Mouse (Mus musculus) CH12.LX (cell line): Measurements from ENCODE around the gene Clec11a. TPM values are rescaled to one million over a fixed set of nuclear protein-coding genes. Genes with fewer than 3 reads are reported as not detected.

ENCODE experiments used
- DNase-seq: peaks from one replicate; pipeline ENCODE4 v3.0.0-alpha.2; 2013; ENCODE audit errors: extremely low read depth
- H3K27ac ChIP-seq: 2 replicates; pipeline ENCODE4 v1.5.1; 2012; ENCODE audit warnings: low read depth, mild to moderate bottlenecking, control low read depth, moderate library complexity; ENCODE audit not compliant: insufficient read depth
- H3K27me3 ChIP-seq: replicated peaks from 2 replicates; pipeline ENCODE3; 2012; ENCODE audit warnings: inconsistent platforms
- H3K36me3 ChIP-seq, 2 experiments: replicated peaks in 1 of 2; 2 replicates each; pipeline versions ENCODE3 to v1.6.1; 2012; ENCODE audit warnings: inconsistent platforms in 1 of 2, low read length in 1 of 2, mild to moderate bottlenecking in 1 of 2, mixed read lengths in 1 of 2, moderate library complexity in 1 of 2; ENCODE audit not compliant: control insufficient read depth in 1 of 2, insufficient read depth in 1 of 2
- H3K4me1 ChIP-seq, 2 experiments: 2 replicates each; pipeline ENCODE4 v1.6.1; 2012; ENCODE audit warnings: inconsistent platforms in 1 of 2, moderate library complexity in 1 of 2; ENCODE audit not compliant: insufficient read depth in 2 of 2, control insufficient read depth in 1 of 2
- H3K4me2 ChIP-seq: 2 replicates; pipeline ENCODE4 v1.6.1; 2012; ENCODE audit warnings: low read depth, mild to moderate bottlenecking, control low read depth; ENCODE audit not compliant: poor library complexity, insufficient read depth, severe bottlenecking
- H3K4me3 ChIP-seq, 3 experiments: fragments of 150-350 bp in 1 of 3; sonication (generic) in 1 of 3; replicated peaks in 1 of 3; 2 replicates each; pipeline versions ENCODE3 to v1.5.1; 2011 to 2012; ENCODE audit warnings: low read depth in 2 of 3, low read length in 2 of 3, mild to moderate bottlenecking in 2 of 3, moderate library complexity in 2 of 3, control low read depth in 1 of 3, improper control_type of control experiment in 1 of 3, inconsistent platforms in 1 of 3, mixed read lengths in 1 of 3; ENCODE audit not compliant: poor library complexity in 1 of 3
- H3K79me2 ChIP-seq: replicated peaks from 2 replicates; pipeline ENCODE4 v1.6.1; 2012; ENCODE audit warnings: mild to moderate bottlenecking, moderate library complexity; ENCODE audit not compliant: control insufficient read depth, poor library complexity, insufficient read depth, severe bottlenecking; ENCODE audit errors: extremely low read depth
- H3K9ac ChIP-seq: 2 replicates; pipeline ENCODE4 v1.6.1; 2012; ENCODE audit warnings: low read depth, mild to moderate bottlenecking, control low read depth, moderate library complexity; ENCODE audit not compliant: insufficient read depth
- H3K9me3 ChIP-seq: replicated peaks from 2 replicates; pipeline ENCODE3; 2012; ENCODE audit warnings: low read length, inconsistent platforms, mixed read lengths
- BHLHE40 ChIP-seq: IDR thresholded peaks from 2 replicates; pipeline ENCODE4 v1.6.1; 2011; ENCODE audit warnings: mild to moderate bottlenecking, low read depth, low read length, improper control_type of control experiment
- CHD1 ChIP-seq: IDR thresholded peaks from 2 replicates; pipeline ENCODE4 v1.6.1; 2012; ENCODE audit warnings: low read depth, low read length, improper control_type of control experiment, inconsistent platforms
- CTCF ChIP-seq, 2 experiments: IDR thresholded peaks in 1 of 2; conservative IDR thresholded peaks in 1 of 2; 2 replicates each; pipeline ENCODE4 v1.5.1; 2011 to 2012; ENCODE audit warnings: low read depth in 2 of 2, low read length in 2 of 2, improper control_type of control experiment in 1 of 2, inconsistent platforms in 1 of 2, mild to moderate bottlenecking in 1 of 2, moderate library complexity in 1 of 2
- EP300 ChIP-seq: IDR thresholded peaks from 2 replicates; pipeline ENCODE4 v1.6.1; 2011; ENCODE audit warnings: low read length, improper control_type of control experiment
- ETS1 ChIP-seq: conservative IDR thresholded peaks from 2 replicates; pipeline ENCODE4 v1.6.1; 2012; ENCODE audit warnings: low read depth, mild to moderate bottlenecking, inconsistent platforms, low read length, improper control_type of control experiment, moderate library complexity
- GABPA ChIP-seq: IDR thresholded peaks from 2 replicates; pipeline ENCODE4 v1.6.1; 2012; ENCODE audit warnings: low read depth, low read length, improper control_type of control experiment, inconsistent platforms; ENCODE audit not compliant: insufficient replicate concordance
- HCFC1 ChIP-seq: IDR thresholded peaks from 2 replicates; pipeline ENCODE4 v1.6.1; 2012; ENCODE audit warnings: low read depth, mild to moderate bottlenecking, inconsistent platforms, low read length, improper control_type of control experiment
- MAZ ChIP-seq: IDR thresholded peaks from 2 replicates; pipeline ENCODE4 v1.6.1; 2012; ENCODE audit warnings: low read depth, mild to moderate bottlenecking, inconsistent platforms, low read length, improper control_type of control experiment, moderate library complexity
- MEF2A ChIP-seq: IDR thresholded peaks from 2 replicates; pipeline ENCODE4 v1.6.1; 2014; ENCODE audit warnings: low read depth, mild to moderate bottlenecking, inconsistent platforms, low read length, improper control_type of control experiment, borderline replicate concordance
- MYC ChIP-seq: IDR thresholded peaks from 2 replicates; pipeline ENCODE4 v1.6.1; 2011; ENCODE audit warnings: low read depth, mild to moderate bottlenecking, improper control_type of control experiment, low read length
- POLR2A ChIP-seq: IDR thresholded peaks from 2 replicates; pipeline ENCODE4 v1.6.1; 2011; ENCODE audit warnings: low read depth, mild to moderate bottlenecking, improper control_type of control experiment, low read length
- RCOR1 ChIP-seq: conservative IDR thresholded peaks from 2 replicates; pipeline ENCODE4 v1.6.1; 2012; ENCODE audit warnings: low read depth, mild to moderate bottlenecking, inconsistent platforms, low read length, improper control_type of control experiment
- SIN3A ChIP-seq: IDR thresholded peaks from 2 replicates; pipeline ENCODE4 v1.6.1; 2012; ENCODE audit warnings: low read length, improper control_type of control experiment, inconsistent platforms
- SMC3 ChIP-seq: IDR thresholded peaks from 2 replicates; pipeline ENCODE4 v1.6.1; 2011; ENCODE audit warnings: low read depth, low read length, improper control_type of control experiment
- TBP ChIP-seq: conservative IDR thresholded peaks from 2 replicates; pipeline ENCODE4 v1.6.1; 2011; ENCODE audit warnings: low read depth, low read length, improper control_type of control experiment
- UBTF ChIP-seq: IDR thresholded peaks from 2 replicates; pipeline ENCODE4 v1.6.1; 2012; ENCODE audit warnings: low read depth, mild to moderate bottlenecking, inconsistent platforms, low read length, improper control_type of control experiment, moderate library complexity
- ZKSCAN1 ChIP-seq: IDR thresholded peaks from 2 replicates; pipeline ENCODE4 v1.6.1; 2012; ENCODE audit warnings: low read depth, inconsistent platforms, low read length, improper control_type of control experiment, borderline replicate concordance
- ZMIZ1 ChIP-seq: IDR thresholded peaks from 2 replicates; pipeline ENCODE4 v1.6.1; 2012; ENCODE audit warnings: low read depth, mild to moderate bottlenecking, inconsistent platforms, low read length, improper control_type of control experiment
- ZNF384 ChIP-seq: IDR thresholded peaks from 2 replicates; pipeline ENCODE4 v1.6.1; 2012; ENCODE audit warnings: low read depth, low read length, improper control_type of control experiment, inconsistent platforms
- dilution Hi-C: fragments of 300-500 bp; cut with MboI; formaldehyde crosslinking; loops from 2 replicates; pipeline ENCODE4 v1.14.3; 2020; ENCODE audit warnings: low sequenced_read_pairs; ENCODE audit not compliant: extremely low pct_unique_long_range_greater_than_20kb, extremely low pct_ligation_motif_present
- in situ Hi-C: fragments of 300-500 bp; cut with MboI; formaldehyde crosslinking; loops from 3 replicates; pipeline ENCODE4 v1.14.3; 2019; ENCODE audit warnings: low sequenced_read_pairs, low pct_ligation_motif_present, low pct_unique_long_range_greater_than_20kb, mixed read lengths
- polyA plus RNA-seq: library from polyadenylated mRNA; unstranded; fragments of >175 nt; gene quantifications from 2 replicates; pipeline ENCODE4 v1.2.1, GENCODE M21; 2012; ENCODE audit warnings: low read depth; ENCODE audit not compliant: insufficient read length
- total RNA-seq, 2 experiments: library from RNA; depleted of rRNA; stranded (reverse); fragments of 300-350 nt in 1 of 2; fragments of >200 nt in 1 of 2; gene quantifications; 2 replicates each; pipeline ENCODE4 v1.2.3; 2012 to 2014

Gene Clec11a
- total and polyA plus RNA-seq, 3 experiments: 0.46 to 0.89 (median 0.53) TPM

- in situ Hi-C loops (no loop called here), dilution Hi-C loops (no loop called here)
- Histone ChIP-seq H3K4me2 (no peak overlapping the region), H3K4me1 (no peaks in the 10 kb centered on the region; a peak in 1 of 4 replicates), H3K4me3 (no peak overlapping the region), H3K27me3 (peaks cover 14% of the 10 kb centered on the region), H3K9me3 (peaks cover 6% of the 10 kb centered on the region), H3K36me3 (no peaks in the 10 kb centered on the region)
- DNase-seq: peak; percentile 23
- no peak for TF ChIP-seq MEF2A
- no peak for TF ChIP-seq TBP
- TF ChIP-seq POLR2A: no peak
- peak in 1 of 2 experiments; percentile 34; a peak in 1 of 4 replicates for TF ChIP-seq CTCF (conservative IDR thresholded peaks at IDR 0.05 in 1 of 2, IDR thresholded peaks at IDR 0.05 in 1 of 2; ENCODE audit: low read depth in 2 of 2, low read length in 2 of 2)
- TF ChIP-seq, all 38 proteins: peak for 1
- no peaks in the 10 kb centered on the region for H3K79me2 ChIP-seq
- H3K27ac ChIP-seq: no peak overlapping the region
- no peak overlapping the region for H3K9ac ChIP-seq
Observed at GRCm38 (mm10) chr7:44275546-44275945, 31.2 kb downstream of the Clec11a start.

GRCm38 (mm10) chr7:44274096-44274495, 32.6 kb downstream of the Clec11a start:
- in situ Hi-C loops: no loop called here
- no peak overlapping the region for H3K27ac ChIP-seq
- H3K27me3 ChIP-seq: peaks cover 10% of the 10 kb centered on the region
- dilution Hi-C loops: no loop called here
- peaks cover 6% of the 10 kb centered on the region for H3K9me3 ChIP-seq
- H3K36me3 ChIP-seq: no peaks in the 10 kb centered on the region
- DNase-seq: no peak
- H3K4me1 ChIP-seq: no peaks in the 10 kb centered on the region; a peak in 1 of 4 replicates
- no peak overlapping the region for H3K4me3 ChIP-seq
- H3K79me2 ChIP-seq: no peaks in the 10 kb centered on the region
- H3K9ac ChIP-seq: no peak overlapping the region
- TF ChIP-seq ETS1: no peak
- no peak for TF ChIP-seq UBTF
- no peak for TF ChIP-seq HCFC1
- TF ChIP-seq GABPA: no peak
- no peak for TF ChIP-seq CHD1
- H3K4me2 ChIP-seq: no peak overlapping the region

GRCm38 (mm10) chr7:44273446-44273845, 33.3 kb downstream of the Clec11a start:
- dilution Hi-C loops (no loop called here), in situ Hi-C loops (no loop called here)
- H3K27me3 ChIP-seq: peaks cover 9% of the 10 kb centered on the region

More at GRCm38 (mm10) chr7:44273446-44273845, 33.3 kb downstream of the Clec11a start:
- DNase-seq: no peak
- no peaks in the 10 kb centered on the region for H3K36me3 ChIP-seq
- peaks cover 6% of the 10 kb centered on the region for H3K9me3 ChIP-seq
- H3K79me2 ChIP-seq: no peaks in the 10 kb centered on the region
- H3K4me2 ChIP-seq: no peak overlapping the region
- TF ChIP-seq CTCF (conservative IDR thresholded peaks at IDR 0.05 in 1 of 2, IDR thresholded peaks at IDR 0.05 in 1 of 2; ENCODE audit: low read depth in 2 of 2, low read length in 2 of 2) (no peak), GABPA (no peak), RCOR1 (no peak), MYC (no peak), SMC3 (no peak), MAZ (no peak), SIN3A (no peak), ZMIZ1 (no peak), TBP (no peak), ZNF384 (no peak), CHD1 (no peak), ZKSCAN1 (no peak), BHLHE40 (no peak), EP300 (no peak)
- no peak overlapping the region for H3K27ac ChIP-seq
- no peak overlapping the region for H3K4me3 ChIP-seq
- H3K9ac ChIP-seq: no peak overlapping the region
- H3K4me1 ChIP-seq: no peaks in the 10 kb centered on the region; a peak in 1 of 4 replicates
